Mouse (Mus musculus) embryonic facial prominence, embryonic 14.5 days (tissue): ENCODE results near the gene Rcn2. TPM values are rescaled to one million over a fixed set of nuclear protein-coding genes. Genes with fewer than 3 reads are reported as not detected.

Experiments used
- ATAC-seq: fragments of 200-750 bp; cut with Nextera tagmentation; 2 replicates; pipeline ENCODE4 v1.8.0; 2017; ENCODE audit warnings: low read depth, moderate number of reproducible peaks, moderate TSS enrichment
- DNase-seq: peaks from one replicate; pipeline ENCODE4 v3.0.0-alpha.2; 2015; ENCODE audit warnings: low spot score
- H3K27ac ChIP-seq: fragments of 300-500 bp; sonication (generic); replicated peaks from 2 replicates; pipeline ENCODE4 v1.5.1; 2014; ENCODE audit warnings: low read depth, mild to moderate bottlenecking, low read length, moderate library complexity
- H3K27me3 ChIP-seq: fragments of 300-500 bp; sonication (generic); replicated peaks from 2 replicates; pipeline ENCODE4 v1.6.1; 2014; ENCODE audit warnings: low read length; ENCODE audit not compliant: control insufficient read depth, insufficient read depth
- H3K36me3 ChIP-seq: fragments of 300-500 bp; sonication (generic); 2 replicates; pipeline ENCODE4 v1.6.1; 2014; ENCODE audit warnings: low read length, mixed read lengths; ENCODE audit not compliant: control insufficient read depth, insufficient read depth
- H3K4me1 ChIP-seq: fragments of 300-500 bp; sonication (generic); 2 replicates; pipeline ENCODE4 v1.6.1; 2014; ENCODE audit warnings: antibody characterized with exemption, low read length; ENCODE audit not compliant: control insufficient read depth, insufficient read depth
- H3K4me2 ChIP-seq: fragments of 300-500 bp; sonication (generic); 2 replicates; pipeline ENCODE4 v1.6.1; 2014; ENCODE audit warnings: low read depth, mild to moderate bottlenecking, low read length, moderate library complexity, mixed read lengths
- H3K4me3 ChIP-seq: fragments of 300-500 bp; sonication (generic); 2 replicates; pipeline ENCODE4 v1.5.1; 2014; ENCODE audit warnings: low read depth, mild to moderate bottlenecking, low read length
- H3K9ac ChIP-seq: fragments of 300-500 bp; sonication (generic); 2 replicates; pipeline ENCODE4 v1.6.1; 2014; ENCODE audit warnings: low read depth, mild to moderate bottlenecking, low read length, moderate library complexity, mixed read lengths
- H3K9me3 ChIP-seq: fragments of 300-500 bp; sonication (generic); 2 replicates; pipeline ENCODE4 v1.6.1; 2016; ENCODE audit warnings: low read length; ENCODE audit not compliant: control insufficient read depth
- WGBS: fragments of 180-500 bp; shearing (Covaris S2); extraction: QIAGEN DNeasy Blood & Tissue Kit; methylation state at CpG from one replicate; pipeline ENCODE4 v1.1.7; 2014; 5-methylcytosine and 5-hydroxymethylcytosine counted together
- polyA plus RNA-seq: library from polyadenylated mRNA; unstranded; fragments of >200 nt; fragmentation: Nextera tagmentation; extraction: Ambion mirVana; gene quantifications from 2 replicates; pipeline ENCODE4 v1.2.1, GENCODE M21; 2014

Rcn2 gene
- polyA plus RNA-seq, 1 experiment from 2014 or later: 250 TPM

- Histone ChIP-seq H3K36me3 (peaks cover 61% of the 10 kb centered on the region), H3K27me3 (no peaks in the 10 kb centered on the region), H3K4me2 (no peak overlapping the region), H3K9ac (no peak overlapping the region), H3K9me3 (no peaks in the 10 kb centered on the region), H3K27ac (no peak overlapping the region), H3K4me1 (0 out of 2 replicates have a peak, but pooled peaks cover 5% of the 10 kb centered on the region), H3K4me3 (no peak overlapping the region)
- 88% methylated on average over 5 of the region's 5 CpGs for WGBS
- DNase-seq (no peak), ATAC-seq (no peak)
Observed at GRCm38 (mm10) chr9:56062336-56062735, 20.7 kb downstream of the Rcn2 start.

GRCm38 (mm10) chr9:56065011-56065410 is 23.4 kb downstream of the Rcn2 start:
- WGBS: 63% methylated on average over 3 of the region's 3 CpGs
- Histone ChIP-seq H3K36me3 (peaks cover 52% of the 10 kb centered on the region), H3K9ac (no peak overlapping the region), H3K4me1 (0 out of 2 replicates have a peak, but pooled peaks cover 5% of the 10 kb centered on the region), H3K4me2 (no peak overlapping the region), H3K27me3 (no peaks in the 10 kb centered on the region), H3K4me3 (no peak overlapping the region), H3K9me3 (no peaks in the 10 kb centered on the region), H3K27ac (0 out of 2 replicates have a peak overlapping the region, but pooled peaks have one; percentile 3)
- DNase-seq: no peak
- ATAC-seq: no peak

DNA sequence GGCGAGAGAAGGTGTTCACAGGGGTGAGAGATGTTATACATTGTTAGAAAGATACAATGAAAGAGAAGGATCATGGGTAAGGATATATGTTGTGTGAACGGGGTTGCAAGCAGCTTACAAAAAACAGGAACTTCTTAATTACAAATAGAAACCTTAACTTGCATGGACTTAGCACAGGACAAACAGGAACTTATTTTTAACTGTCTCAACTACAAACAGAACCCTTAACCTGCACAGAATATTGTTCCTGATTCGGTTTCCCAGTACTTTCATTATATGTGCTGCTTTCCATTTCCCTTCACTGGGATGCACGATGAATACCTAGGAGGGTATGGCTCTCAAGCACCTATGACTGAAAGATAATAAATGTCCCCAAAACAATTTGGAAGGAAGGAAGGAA is 26.3 kb downstream of the Rcn2 start:
- Histone ChIP-seq H3K4me1 (0 out of 2 replicates have a peak, but pooled peaks cover 5% of the 10 kb centered on the region), H3K9ac (no peak overlapping the region), H3K27ac (no peak overlapping the region), H3K36me3 (peaks cover 22% of the 10 kb centered on the region), H3K27me3 (no peaks in the 10 kb centered on the region), H3K9me3 (no peaks in the 10 kb centered on the region), H3K4me3 (no peak overlapping the region), H3K4me2 (no peak overlapping the region)
- WGBS: 92% methylated on average over 4 of the region's 4 CpGs
- ATAC-seq (no peak), DNase-seq (no peak)

- DNase-seq (no peak), ATAC-seq (no peak)
- 94% methylated on average over 1 of the region's 1 CpGs for WGBS
- Histone ChIP-seq H3K4me3 (no peak overlapping the region), H3K27ac (no peak overlapping the region), H3K4me1 (0 out of 2 replicates have a peak, but pooled peaks cover 5% of the 10 kb centered on the region), H3K9ac (no peak overlapping the region), H3K27me3 (no peaks in the 10 kb centered on the region), H3K36me3 (peaks cover 16% of the 10 kb centered on the region), H3K4me2 (no peak overlapping the region), H3K9me3 (no peaks in the 10 kb centered on the region)
Observed at GRCm38 (mm10) chr9:56068630-56069029, 27.0 kb downstream of the Rcn2 start.

DNA sequence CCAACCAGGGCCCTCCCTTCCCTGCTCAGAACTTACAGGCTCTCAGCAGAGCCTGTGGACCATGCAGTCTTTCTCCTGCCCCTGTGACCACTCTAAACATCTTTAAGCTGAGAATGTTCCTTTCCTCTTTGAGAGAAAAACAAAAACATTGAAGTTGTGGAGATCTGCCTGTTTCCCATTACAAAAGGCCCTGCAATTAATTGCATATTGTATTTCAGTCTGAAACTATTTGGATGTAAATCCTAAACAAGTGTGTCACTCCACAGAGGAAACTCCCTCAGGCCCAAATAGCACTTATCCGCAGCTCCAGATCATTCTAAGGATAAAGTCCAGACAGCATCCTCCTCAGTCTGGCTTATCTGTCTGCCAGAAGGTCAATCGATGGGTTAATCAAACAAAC is 31.2 kb downstream of the Rcn2 start:
- H3K4me2 ChIP-seq: no peak overlapping the region
- peaks cover 13% of the 10 kb centered on the region for H3K36me3 ChIP-seq
- peak; percentile 39 for DNase-seq
- no peaks in the 10 kb centered on the region for H3K27me3 ChIP-seq
- peak overlapping the region; percentile 35; the same call in 1 of the 2 replicates for H3K27ac ChIP-seq
- no peak for ATAC-seq
- peaks cover 9% of the 10 kb centered on the region; the same call in 1 of the 2 replicates for H3K4me1 ChIP-seq
- no peaks in the 10 kb centered on the region for H3K9me3 ChIP-seq
- WGBS: 50% methylated on average over 2 of the region's 2 CpGs
- no peak overlapping the region for H3K4me3 ChIP-seq
- H3K9ac ChIP-seq: no peak overlapping the region

- Histone ChIP-seq H3K36me3 (0 out of 2 replicates have a peak, but pooled peaks cover 6% of the 10 kb centered on the region), H3K27ac (no peak overlapping the region), H3K27me3 (no peaks in the 10 kb centered on the region), H3K9me3 (no peaks in the 10 kb centered on the region), H3K4me3 (no peak overlapping the region), H3K4me2 (no peak overlapping the region), H3K9ac (no peak overlapping the region), H3K4me1 (peaks cover 9% of the 10 kb centered on the region; the same call in 1 of the 2 replicates)
- DNase-seq: no peak
- ATAC-seq: 0 out of 2 replicates have a peak, but pooled peaks have one; percentile 2
- WGBS: 79% methylated on average over 12 of the region's 12 CpGs
Observed at GRCm38 (mm10) chr9:56074863-56075262, 33.2 kb downstream of the Rcn2 start.

GRCm38 (mm10) chr9:56075264-56075663 is 33.6 kb downstream of the Rcn2 start:
- no peak overlapping the region for H3K9ac ChIP-seq
- H3K4me3 ChIP-seq: no peak overlapping the region
- H3K9me3 ChIP-seq: no peaks in the 10 kb centered on the region
- peak overlapping the region; percentile 56; the same call in 1 of the 2 replicates for H3K27ac ChIP-seq
- ATAC-seq (peak; percentile 58), DNase-seq (peak; percentile 92)
- H3K36me3 ChIP-seq: 0 out of 2 replicates have a peak, but pooled peaks cover 6% of the 10 kb centered on the region
- no peak overlapping the region for H3K4me2 ChIP-seq
- 4% methylated on average over 4 of the region's 4 CpGs for WGBS
- peaks cover 9% of the 10 kb centered on the region; the same call in 1 of the 2 replicates for H3K4me1 ChIP-seq
- H3K27me3 ChIP-seq: no peaks in the 10 kb centered on the region

DNA sequence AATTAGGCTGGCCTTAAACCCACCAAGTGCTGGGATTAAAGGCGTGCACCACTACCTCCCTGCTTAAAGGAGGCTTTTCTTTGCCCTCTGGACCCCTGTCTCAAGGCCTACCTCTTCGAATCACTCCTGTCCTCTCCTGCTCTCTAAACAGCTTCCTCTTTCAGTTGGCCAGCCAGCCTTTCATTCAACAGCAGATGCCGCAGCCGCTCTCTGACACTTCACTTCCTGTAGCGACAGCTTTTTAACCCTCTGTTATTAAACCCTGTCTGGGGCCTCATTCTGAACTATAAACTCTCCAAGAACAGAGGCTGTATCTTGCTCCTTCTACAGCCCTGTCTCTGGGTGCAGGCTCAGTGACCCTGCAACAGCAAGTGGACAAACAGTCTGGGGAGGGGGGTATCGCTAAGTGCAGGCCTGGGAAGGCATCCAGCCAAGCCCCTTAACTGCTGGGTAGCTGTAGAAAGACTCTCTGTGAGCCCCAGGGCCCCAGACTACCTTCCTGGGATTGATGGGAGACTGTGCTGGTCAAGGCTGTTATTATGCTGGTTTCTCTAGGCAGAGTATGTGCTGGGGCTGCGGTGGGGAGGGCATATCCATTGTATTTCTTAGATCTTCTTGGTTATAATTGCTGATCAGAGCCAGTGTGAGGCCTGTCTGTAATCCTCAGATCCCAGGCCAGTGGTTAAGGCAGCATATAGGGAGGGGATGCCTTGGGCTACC is 34.4 kb downstream of the Rcn2 start:
- ATAC-seq (peak; percentile 42; the same call in 1 of the 2 replicates), DNase-seq (peak; percentile 65)
- Histone ChIP-seq H3K9ac (no peak overlapping the region), H3K36me3 (0 out of 2 replicates have a peak, but pooled peaks cover 6% of the 10 kb centered on the region), H3K4me3 (no peak overlapping the region), H3K4me2 (no peak overlapping the region), H3K9me3 (no peaks in the 10 kb centered on the region), H3K4me1 (peaks cover 9% of the 10 kb centered on the region; the same call in 1 of the 2 replicates), H3K27me3 (no peaks in the 10 kb centered on the region), H3K27ac (peak overlapping the region; percentile 56; the same call in 1 of the 2 replicates)
- 27% methylated on average over 7 of the region's 7 CpGs for WGBS
